In genomic region chr6:73257068-73257467, GRCm38 (mm10) we compare ENCODE assay signal across 21 mouse cellular contexts. TPM values are rescaled to one million over a fixed set of nuclear protein-coding genes. Genes with fewer than 3 reads are reported as not detected.
A peak's percentile ranks its signal among the peaks of the same experiment; 100 is the strongest.
DNase-seq lines count a peak whose midpoint lies in the region; TF ChIP-seq lines count a peak whose summit lies in the region.
"Had no signal": no experiment of that assay in that cellular context is flagged by ENCODE, and none has a peak within 500 bp of the region (broad histone marks: within the 10 kb centered on the region; RNA-seq: fewer than 3 reads in every experiment).

No protein-coding gene starts in this region.

- H3K4me1 ChIP-seq in heart, embryonic 10.5 days: peaks cover 18% of the 10 kb centered on the region; the same call in 1 of the 2 replicates
- peaks cover 15 to 50% of the 10 kb centered on the region in 2 experiments for H3K4me1 ChIP-seq in CH12.LX (ENCODE audit: control insufficient read depth in 1 of 2, insufficient read depth in 2 of 2)

- H3K9me3 ChIP-seq in heart, embryonic 10.5 days: no peaks in the 10 kb centered on the region
- peaks cover 2% of the 10 kb centered on the region for H3K9me3 ChIP-seq in CH12.LX (replicated peaks; ENCODE audit: low read length)
- H3K9me3 ChIP-seq: G1E had no signal

- in situ Hi-C loops in CH12.LX (cut with MboI; ENCODE audit: low pct_ligation_motif_present, low pct_unique_long_range_greater_than_20kb, low sequenced_read_pairs): no loop called here

- TF ChIP-seq RAD21 in CH12.LX (IDR thresholded peaks at IDR 0.05; ENCODE audit: low read depth, low read length): no peak

- no peak overlapping the region for H3K9ac ChIP-seq in CH12.LX (ENCODE audit: insufficient read depth, low read depth)

- 92% methylated on average over 7 of the region's 7 CpGs for WGBS in heart, embryonic 10.5 days

- dilution Hi-C loops in CH12.LX (cut with MboI; ENCODE audit: extremely low pct_ligation_motif_present, extremely low pct_unique_long_range_greater_than_20kb, low sequenced_read_pairs): no loop called here

- intact Hi-C loops in heart, postnatal 14 days (cut with DNase I): no loop called here

- DNase-seq in heart, adult 11 months: peak; percentile 85
- no peak for DNase-seq in heart, postnatal 14 days
- peak; percentile 67 for DNase-seq in heart, embryonic 10.5 days (ENCODE audit: low spot score)
- no peak for DNase-seq in heart, adult 18-20 months
- DNase-seq in CH12.LX (ENCODE audit: extremely low read depth): peak; percentile 20
- no peak for DNase-seq in cerebellum, postnatal 14 days
- DNase-seq: adrenal gland, adult 2 months; adrenal gland, adult 8-10 months; adrenal gland, postnatal 10 days; adrenal gland, postnatal 14 days; adrenal gland, postnatal 25 days; adrenal gland, postnatal 36 days; B cell, adult 2 months; cerebellum, adult 11 months; cerebellum, adult 11-12 months; cerebellum, adult 18-20 months; cerebellum, adult 2 months had no signal

- H3K27ac ChIP-seq in heart, embryonic 10.5 days: no peak overlapping the region
- no peak overlapping the region for H3K27ac ChIP-seq in CH12.LX (ENCODE audit: insufficient read depth, low read depth)

- no peak overlapping the region for H3K4me2 ChIP-seq in CH12.LX (ENCODE audit: insufficient read depth, low read depth, poor library complexity, severe bottlenecking)

- peaks cover 38% of the 10 kb centered on the region for H3K79me2 ChIP-seq in CH12.LX (replicated peaks; ENCODE audit: control insufficient read depth, extremely low read depth, insufficient read depth, poor library complexity, severe bottlenecking)

- no peak for TF ChIP-seq POLR2A in CH12.LX (IDR thresholded peaks at IDR 0.05; ENCODE audit: low read depth, low read length)

- TF ChIP-seq EP300 in CH12.LX (IDR thresholded peaks at IDR 0.05; ENCODE audit: low read length): no peak

- H3K36me3 ChIP-seq in heart, embryonic 10.5 days: peaks cover 59% of the 10 kb centered on the region
- peaks cover 40 to 68% of the 10 kb centered on the region in 2 experiments for H3K36me3 ChIP-seq in CH12.LX (replicated peaks in 1 of 2; ENCODE audit: control insufficient read depth in 1 of 2, insufficient read depth in 1 of 2, low read length in 1 of 2)

- no peak for TF ChIP-seq CTCF in CH12.LX (conservative IDR thresholded peaks at IDR 0.05 in 1 of 2, IDR thresholded peaks at IDR 0.05 in 1 of 2; ENCODE audit: low read depth in 2 of 2, low read length in 2 of 2)

- no peak overlapping the region for H3K4me3 ChIP-seq in heart, embryonic 10.5 days
- no peak overlapping the region for H3K4me3 ChIP-seq in CH12.LX (replicated peaks in 1 of 3; ENCODE audit: low read depth in 2 of 3, low read length in 2 of 3, poor library complexity in 1 of 3)

- H3K27me3 ChIP-seq in heart, embryonic 10.5 days (ENCODE audit: insufficient read depth, poor library complexity, severe bottlenecking): no peaks in the 10 kb centered on the region
- H3K27me3 ChIP-seq in CH12.LX (replicated peaks): no peaks in the 10 kb centered on the region
- H3K27me3 ChIP-seq: Patski had no signal

TF ChIP-seq in CH12.LX, 34 proteins besides CTCF, POLR2A, EP300 and RAD21:
- TF ChIP-seq MAX (IDR thresholded peaks at IDR 0.05; ENCODE audit: low read length) (no peak), MAFK (IDR thresholded peaks at IDR 0.05; ENCODE audit: insufficient replicate concordance, low read length) (no peak), CHD2 (IDR thresholded peaks at IDR 0.05; ENCODE audit: low read length) (no peak), ZNF384 (IDR thresholded peaks at IDR 0.05; ENCODE audit: low read depth, low read length) (no peak), ZMIZ1 (IDR thresholded peaks at IDR 0.05; ENCODE audit: low read depth, low read length) (no peak)

RNA-seq across cellular contexts. Expression of gene Suclg1, which starts 8.9 kb away (rescaled TPM):
- total RNA-seq in heart, postnatal 14 days (2021): 100 to 1,000 TPM; 525 to 538 TPM
- polyA plus RNA-seq in heart, embryonic 10.5 days (2016; fragmentation: Nextera tagmentation; extraction: Ambion mirVana): 241 and 269 TPM in 2 replicates
- 100 to 1,000 TPM; 523 to 589 TPM for total RNA-seq in heart, adult 18-20 months (2021)
- total RNA-seq in CH12.LX (2012; rRNA removed) (114 and 127 TPM in 2 replicates), CH12.LX (2014; rRNA removed) (112 and 116 TPM in 2 replicates)
- polyA plus RNA-seq in CH12.LX (2012; ENCODE audit: insufficient read length, low read depth): 169 and 179 TPM in 2 replicates

RNA-seq across cellular contexts. Expression of gene Dnah6, which starts 35.6 kb away (rescaled TPM):
- total RNA-seq in heart, postnatal 14 days (2021): under 1 TPM; 0.22 to 0.45 TPM
- 0.01 and 0.05 TPM in 2 replicates for polyA plus RNA-seq in heart, embryonic 10.5 days (2016; fragmentation: Nextera tagmentation; extraction: Ambion mirVana)
- total RNA-seq in heart, adult 18-20 months (2021): under 1 TPM; 0.05 to 0.51 TPM
- total RNA-seq in CH12.LX (2012; rRNA removed) (under 0.01 TPM in 1 of 2 replicates, not detected in the other), CH12.LX (2014; rRNA removed) (0.04 and 0.07 TPM in 2 replicates)
- 0.06 TPM in 1 of 2 replicates, not detected in the other for polyA plus RNA-seq in CH12.LX (2012; ENCODE audit: insufficient read length, low read depth)
- total RNA-seq: MEL had no signal
- polyA plus RNA-seq: CD4-positive, CD25-positive, alpha-beta regulatory T cell, adult 4 months had no signal

Comparison
In these comparisons a context has a peak if more than half of its experiments do, and no peak if none do; other contexts are left out.
1. DNase-seq: peak in heart, adult 11 months (single experiment), heart, embryonic 10.5 days (single experiment) and CH12.LX (single experiment); none in heart, postnatal 14 days (0 of 2), heart, adult 18-20 months (0 of 2) and cerebellum, postnatal 14 days (0 of 2).
2. RNA of gene Suclg1, which starts 8.9 kb away (total RNA-seq): 523 to 589 TPM in heart, adult 18-20 months and 525 to 538 TPM in heart, postnatal 14 days; 112 to 127 TPM in CH12.LX; every median in the first group is over 4 times any median in the second.